Comparison of ENCODE assay signal across 8 mouse cellular contexts in the genomic region with DNA sequence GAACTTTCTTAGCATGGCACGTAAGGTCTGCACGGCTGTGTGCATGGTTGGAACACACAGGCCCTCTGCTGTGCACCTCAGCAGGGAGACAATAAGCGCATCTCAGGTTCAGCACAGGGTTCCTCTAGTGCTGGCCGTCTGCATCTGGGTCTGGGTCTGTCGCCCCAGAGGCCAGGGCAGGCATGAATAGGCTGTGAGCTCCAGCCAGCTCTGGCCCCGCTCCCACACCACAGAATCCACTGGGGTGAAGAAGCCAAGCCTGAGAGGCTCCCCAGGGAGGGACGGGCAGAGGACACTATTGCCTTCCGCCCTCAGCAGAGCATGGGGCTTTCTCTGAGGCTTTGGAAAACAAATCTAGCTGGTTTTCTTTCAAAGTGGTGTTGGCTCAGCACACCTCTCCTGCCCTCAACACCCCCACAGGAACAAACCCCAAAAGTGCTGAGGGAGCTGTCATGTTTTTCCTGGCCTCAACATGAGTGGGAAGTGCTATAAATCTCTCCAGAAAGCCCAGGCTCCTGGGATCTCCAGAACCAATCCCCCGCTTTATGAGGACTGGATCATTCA.
A peak's percentile ranks its signal among the peaks of the same experiment; 100 is the strongest.
DNase-seq lines count a peak whose midpoint lies in the region; ATAC-seq and TF ChIP-seq lines count a peak whose summit lies in the region.

No protein-coding gene starts in this region.

- no peak for TF ChIP-seq CTCF in layer of hippocampus, adult 2 months (conservative IDR thresholded peaks at IDR 0.05)
- TF ChIP-seq CTCF in bone marrow, adult 2 months (IDR thresholded peaks at IDR 0.05; ENCODE audit: control insufficient read depth, insufficient read depth, low read length), result no peak
- no peak for TF ChIP-seq CTCF in gastrocnemius, adult 2 months (IDR thresholded peaks at IDR 0.05)
- no peak for TF ChIP-seq CTCF in stomach, postnatal 0 days (IDR thresholded peaks at IDR 0.05; ENCODE audit: low read depth)

- ATAC-seq in stomach, postnatal 0 days (ENCODE audit: low FRiP score, low TSS enrichment), result peak; percentile 18; the same call in 1 of the 2 replicates
- no peak for ATAC-seq in inflammation-experienced regulatory T-cells, adult 6 months

- no peak overlapping the region for H3K9ac ChIP-seq in stomach, postnatal 0 days (ENCODE audit: low read length)

- no peaks in the 10 kb centered on the region for H3K36me3 ChIP-seq in stomach, postnatal 0 days (ENCODE audit: control insufficient read depth, insufficient read depth, low read length)

- H3K4me3 ChIP-seq in layer of hippocampus, adult 2 months, result no peak overlapping the region
- H3K4me3 ChIP-seq in bone marrow, adult 2 months (replicated peaks; ENCODE audit: control insufficient read depth, low read depth, low read length), result no peak overlapping the region
- no peak overlapping the region for H3K4me3 ChIP-seq in gastrocnemius, adult 2 months
- no peak overlapping the region for H3K4me3 ChIP-seq in stomach, postnatal 0 days (ENCODE audit: low read depth, low read length)

- TF ChIP-seq POLR2A in bone marrow, adult 2 months (IDR thresholded peaks at IDR 0.05; ENCODE audit: borderline replicate concordance, control insufficient read depth, low read depth, low read length), result 0 out of 2 replicates have a peak, but pooled peaks have one; percentile 13

- H3K4me2 ChIP-seq in stomach, postnatal 0 days (replicated peaks; ENCODE audit: low read depth), result no peak overlapping the region

- DNase-seq in layer of hippocampus, adult 2 months (ENCODE audit: low spot score in 2 of 2), result no peak
- DNase-seq in layer of hippocampus, adult 9-10 months (ENCODE audit: low spot score), result no peak
- peak; percentile 62 for DNase-seq in gastrocnemius, adult 2 months
- peak; percentile 11 for DNase-seq in kidney, adult 11 months
- no peak for DNase-seq in stomach, postnatal 0 days (ENCODE audit: low spot score)
- DNase-seq in testis, postnatal 10 days (ENCODE audit: low spot score), result no peak

- peak overlapping the region; percentile 46; the same call in 1 of the 2 replicates for H3K27ac ChIP-seq in layer of hippocampus, adult 2 months
- H3K27ac ChIP-seq in bone marrow, adult 2 months (ENCODE audit: control insufficient read depth, insufficient read depth, low read depth, low read length, poor library complexity), result no peak overlapping the region
- peak overlapping the region; percentile 46 for H3K27ac ChIP-seq in gastrocnemius, adult 2 months
- H3K27ac ChIP-seq in stomach, postnatal 0 days (replicated peaks), result peak overlapping the region; percentile 79

- H3K9me3 ChIP-seq in stomach, postnatal 0 days (ENCODE audit: control insufficient read depth, low read length), result no peaks in the 10 kb centered on the region

- no peaks in the 10 kb centered on the region for H3K27me3 ChIP-seq in stomach, postnatal 0 days (ENCODE audit: control insufficient read depth, insufficient read depth, low read length)

- WGBS in bone marrow, adult 2 months, result 78% methylated on average over 9 of the region's 9 CpGs
- WGBS in stomach, postnatal 0 days, result 60% methylated on average over 9 of the region's 9 CpGs

- TF ChIP-seq EP300 in stomach, postnatal 0 days (optimal IDR thresholded peaks at IDR 0.05), result no peak

- no peaks in the 10 kb centered on the region for H3K4me1 ChIP-seq in bone marrow, adult 2 months (ENCODE audit: control insufficient read depth, insufficient read depth, low read length)
- H3K4me1 ChIP-seq in stomach, postnatal 0 days (replicated peaks; ENCODE audit: control insufficient read depth, insufficient read depth), result peaks cover 3% of the 10 kb centered on the region; the same call in 1 of the 2 replicates

- intact Hi-C loops in gastrocnemius, adult 2 months (cut with DNase I), result no loop called here

Comparison
In these comparisons a context has a peak if more than half of its experiments do, and no peak if none do; other contexts are left out.
1. DNase-seq: peak in gastrocnemius, adult 2 months (single experiment) and kidney, adult 11 months (single experiment); none in layer of hippocampus, adult 2 months (0 of 2), layer of hippocampus, adult 9-10 months (single experiment), stomach, postnatal 0 days (single experiment) and testis, postnatal 10 days (single experiment).